Mouse (Mus musculus) right cerebral cortex, postnatal 10 days (tissue): ENCODE measurements around the gene Fgfr2.
A peak's percentile ranks its signal among the peaks of the same experiment; 100 is the strongest.
"Not testable (repeated sequence)": the region's sequence is repeated elsewhere in the genome, so short reads cannot be mapped to it uniquely, and the experiment has no call there.

ENCODE experiments used
- DNase-seq, 2 experiments: peaks; one replicate each; pipeline ENCODE4 v3.0.0; 2021; ENCODE audit warnings: low spot score in 2 of 2

Fgfr2 gene

GRCm38 (mm10) chr7:132509110-132509509, 614.0 kb downstream of the Fgfr2 start:
- DNase-seq = no peak

- no peak for DNase-seq
Observed at GRCm38 (mm10) chr7:132507361-132507760, 615.8 kb downstream of the Fgfr2 start.

- no peak for DNase-seq
Observed at GRCm38 (mm10) chr7:132506226-132506625, 616.9 kb downstream of the Fgfr2 start.

GRCm38 (mm10) chr7:132502445-132502844, 620.7 kb downstream of the Fgfr2 start:
- DNase-seq = not testable (repeated sequence)

GRCm38 (mm10) chr7:132497142-132497541, 626.0 kb downstream of the Fgfr2 start:
- no peak for DNase-seq

- no peak for DNase-seq
Observed at GRCm38 (mm10) chr7:132494263-132494662, 628.9 kb downstream of the Fgfr2 start.

- DNase-seq = no peak
Observed at GRCm38 (mm10) chr7:132493632-132494031, 629.5 kb downstream of the Fgfr2 start.

- DNase-seq = no peak
Observed at GRCm38 (mm10) chr7:132491902-132492301, 631.2 kb downstream of the Fgfr2 start.

GRCm38 (mm10) chr7:132487361-132487760, 635.8 kb downstream of the Fgfr2 start:
- peak in 1 of 2 experiments; percentile 33 for DNase-seq

- no peak for DNase-seq
Observed at GRCm38 (mm10) chr7:132486403-132487178, 636.6 kb downstream of the Fgfr2 start.

- DNase-seq = no peak
Observed at GRCm38 (mm10) chr7:132484424-132484823, 638.7 kb downstream of the Fgfr2 start.

- DNase-seq = no peak
Observed at GRCm38 (mm10) chr7:132480696-132481306, 642.3 kb downstream of the Fgfr2 start.

GRCm38 (mm10) chr7:132478295-132478809, 644.8 kb downstream of the Fgfr2 start:
- DNase-seq = peak; percentile 37 to 52

- no peak for DNase-seq
Observed at GRCm38 (mm10) chr7:132477753-132478152, 645.4 kb downstream of the Fgfr2 start.

GRCm38 (mm10) chr7:132476491-132476890, 646.7 kb downstream of the Fgfr2 start:
- no peak for DNase-seq

- DNase-seq = peak in 1 of 2 experiments; percentile 58
Observed at GRCm38 (mm10) chr7:132475069-132475468, 648.1 kb downstream of the Fgfr2 start.

- DNase-seq = peak in 1 of 2 experiments; percentile 54
Observed at GRCm38 (mm10) chr7:132471327-132471726, 651.8 kb downstream of the Fgfr2 start.

GRCm38 (mm10) chr7:132468391-132468790, 654.8 kb downstream of the Fgfr2 start:
- DNase-seq = no peak

GRCm38 (mm10) chr7:132465897-132466296, 657.3 kb downstream of the Fgfr2 start:
- DNase-seq = no peak

- no peak for DNase-seq
Observed at GRCm38 (mm10) chr7:132464894-132465293, 658.3 kb downstream of the Fgfr2 start.

- DNase-seq = no peak
Observed at GRCm38 (mm10) chr7:132458493-132458892, 664.7 kb downstream of the Fgfr2 start.

- DNase-seq = no peak
Observed at GRCm38 (mm10) chr7:132455071-132455720, 668.0 kb downstream of the Fgfr2 start.
